Mouse (Mus musculus): ENCODE results near the gene Gripap1.
"Not testable (repeated sequence)": the region's sequence is repeated elsewhere in the genome, so short reads cannot be mapped to it uniquely, and the experiment has no call there.

Gripap1 gene

GRCm38 (mm10) chrX:7778450-7779244 lies 10.9 kb upstream of the Gripap1 start:
- DNase-seq (ENCODE audit: extremely low spot score, low read depth, low spot score): no peak

- no peak for DNase-seq (ENCODE audit: extremely low spot score, low read depth, low spot score)
Observed at GRCm38 (mm10) chrX:7779294-7779693, 10.3 kb upstream of the Gripap1 start.

- DNase-seq (ENCODE audit: extremely low spot score, low read depth, low spot score): no peak
Observed at GRCm38 (mm10) chrX:7782603-7783092, 6.9 kb upstream of the Gripap1 start.

- no peak for DNase-seq (ENCODE audit: extremely low spot score, low read depth, low spot score)
Observed at GRCm38 (mm10) chrX:7790309-7790708, 744 bp downstream of the Gripap1 start.

GRCm38 (mm10) chrX:7793361-7793760 lies 3.8 kb downstream of the Gripap1 start:
- DNase-seq (ENCODE audit: extremely low spot score, low read depth, low spot score): no peak

GRCm38 (mm10) chrX:7795016-7795415 lies 5.5 kb downstream of the Gripap1 start:
- peak; percentile 8 for DNase-seq (ENCODE audit: extremely low spot score, low read depth, low spot score)

GRCm38 (mm10) chrX:7797327-7797726 lies 7.8 kb downstream of the Gripap1 start:
- no peak for DNase-seq (ENCODE audit: extremely low spot score, low read depth, low spot score)

- DNase-seq (ENCODE audit: extremely low spot score, low read depth, low spot score): not testable (repeated sequence)
Observed at GRCm38 (mm10) chrX:7802157-7802556, 12.6 kb downstream of the Gripap1 start.

- DNase-seq (ENCODE audit: extremely low spot score, low read depth, low spot score): not testable (repeated sequence)
Observed at GRCm38 (mm10) chrX:7815016-7815415, 25.5 kb downstream of the Gripap1 start.

- DNase-seq (ENCODE audit: extremely low spot score, low read depth, low spot score): no peak
Observed at GRCm38 (mm10) chrX:7821865-7822779, 32.6 kb downstream of the Gripap1 start, which contains the start of gene Kcnd1. Gene Kcnd1, plus strand, starts transcription at chrX:7822289.

- no peak for DNase-seq (ENCODE audit: extremely low spot score, low read depth, low spot score)
Observed at GRCm38 (mm10) chrX:7837146-7837545, 47.6 kb downstream of the Gripap1 start.

- no peak for DNase-seq (ENCODE audit: extremely low spot score, low read depth, low spot score)
Observed at GRCm38 (mm10) chrX:7840842-7841162, 51.2 kb downstream of the Gripap1 start.

GRCm38 (mm10) chrX:7841163-7842162 lies 51.9 kb downstream of the Gripap1 start, which contains the start of gene Otud5:
Gene Otud5, plus strand, starts transcription at chrX:7841364.
- peak; percentile 82 for DNase-seq (ENCODE audit: extremely low spot score, low read depth, low spot score)

GRCm38 (mm10) chrX:7842318-7842717 lies 52.8 kb downstream of the Gripap1 start:
- no peak for DNase-seq (ENCODE audit: extremely low spot score, low read depth, low spot score)

- DNase-seq (ENCODE audit: extremely low spot score, low read depth, low spot score): no peak
Observed at GRCm38 (mm10) chrX:7847845-7848244, 58.3 kb downstream of the Gripap1 start.

- no peak for DNase-seq (ENCODE audit: extremely low spot score, low read depth, low spot score)
Observed at GRCm38 (mm10) chrX:7854578-7854977, 65.0 kb downstream of the Gripap1 start.

GRCm38 (mm10) chrX:7859191-7859753 lies 69.7 kb downstream of the Gripap1 start:
- DNase-seq (ENCODE audit: extremely low spot score, low read depth, low spot score): no peak

- DNase-seq (ENCODE audit: extremely low spot score, low read depth, low spot score): no peak
Observed at GRCm38 (mm10) chrX:7863181-7863580, 73.6 kb downstream of the Gripap1 start.

- no peak for DNase-seq (ENCODE audit: extremely low spot score, low read depth, low spot score)
Observed at GRCm38 (mm10) chrX:7864551-7864950, 75.0 kb downstream of the Gripap1 start.

GRCm38 (mm10) chrX:7865343-7865742 lies 75.8 kb downstream of the Gripap1 start:
- DNase-seq (ENCODE audit: extremely low spot score, low read depth, low spot score): no peak
